Mouse (Mus musculus) liver, adult 2 months (tissue): ENCODE data around the gene Ptprg. TPM values are rescaled to one million over a fixed set of nuclear protein-coding genes. Genes with fewer than 3 reads are reported as not detected.
"Not testable (repeated sequence)": the region's sequence is repeated elsewhere in the genome, so short reads cannot be mapped to it uniquely, and the experiment has no call there.

Experiments used
- DNase-seq: peaks from one replicate; pipeline ENCODE4 v3.0.0-alpha.2; 2011; ENCODE audit warnings: low read depth, low spot score; ENCODE audit errors: extremely low read depth
- H3K27ac ChIP-seq: fragments of 200-500 bp; replicated peaks from 2 replicates; pipeline ENCODE4 v1.5.1; 2012; ENCODE audit warnings: low read depth, mild to moderate bottlenecking, control low read depth, inconsistent platforms, low read length; ENCODE audit not compliant: insufficient read depth
- H3K27me3 ChIP-seq: fragments of 200-500 bp; 2 replicates; pipeline ENCODE4 v1.6.1; 2012; ENCODE audit warnings: mild to moderate bottlenecking, moderate library complexity, low read length, inconsistent platforms; ENCODE audit not compliant: control insufficient read depth, insufficient read depth
- H3K36me3 ChIP-seq: fragments of 200-500 bp; 2 replicates; pipeline ENCODE4 v1.6.1; 2012; ENCODE audit warnings: low read length, inconsistent platforms; ENCODE audit not compliant: control insufficient read depth, insufficient read depth
- H3K4me1 ChIP-seq: fragments of 200-500 bp; 2 replicates; pipeline ENCODE4 v1.6.1; 2011; ENCODE audit warnings: low read length; ENCODE audit not compliant: control insufficient read depth, insufficient read depth
- H3K4me3 ChIP-seq: fragments of 200-500 bp; 2 replicates; pipeline ENCODE4 v1.5.1; 2011; ENCODE audit warnings: low read depth, mild to moderate bottlenecking, control low read depth, low read length, moderate library complexity; ENCODE audit not compliant: insufficient read depth
- H3K79me2 ChIP-seq: fragments of 200-500 bp; 2 replicates; pipeline ENCODE4 v1.6.1; 2012; ENCODE audit warnings: inconsistent platforms, mild to moderate bottlenecking, low read length, moderate library complexity; ENCODE audit not compliant: control insufficient read depth, insufficient read depth
- H3K9ac ChIP-seq: fragments of 200-500 bp; 2 replicates; pipeline ENCODE4 v1.6.1; 2012; ENCODE audit warnings: low read depth, mild to moderate bottlenecking, control low read depth, inconsistent platforms, low read length
- CTCF ChIP-seq: fragments of 200-500 bp; IDR thresholded peaks from 2 replicates; pipeline ENCODE4 v1.5.1; 2011; ENCODE audit warnings: low read depth, low read length, control low read depth
- POLR2A ChIP-seq: fragments of 200-500 bp; IDR thresholded peaks from 2 replicates; pipeline ENCODE4 v1.6.1; 2011; ENCODE audit warnings: low read length, control low read depth; ENCODE audit not compliant: insufficient read depth; ENCODE audit errors: extremely low read depth
- WGBS: fragments of 180-500 bp; shearing (Covaris S2); methylation state at CpG from one replicate; pipeline ENCODE4 v1.1.7; 2018; 5-methylcytosine and 5-hydroxymethylcytosine counted together
- polyA plus RNA-seq: library from polyadenylated mRNA; depleted of rRNA; stranded (reverse); fragments of >200 nt; gene quantifications from 2 replicates; pipeline ENCODE4 v1.2.3, GENCODE M21; 2012
- total RNA-seq: library from RNA; depleted of rRNA; stranded (reverse); fragments of >200 nt; gene quantifications from 2 replicates; pipeline ENCODE4 v1.2.3, GENCODE M21; 2014

Ptprg gene
- total and polyA plus RNA-seq, 2 experiments = 17.4 to 19.9 TPM

- DNase-seq = no peak
- 95% methylated on average over 5 of the region's 5 CpGs for WGBS
- TF ChIP-seq POLR2A = no peak
- TF ChIP-seq CTCF = no peak
- Histone ChIP-seq H3K4me1 (no peaks in the 10 kb centered on the region; the same call in 1 of the 2 replicates), H3K36me3 (no peaks in the 10 kb centered on the region), H3K27me3 (no peaks in the 10 kb centered on the region), H3K9ac (no peak overlapping the region), H3K27ac (no peak overlapping the region), H3K79me2 (no peaks in the 10 kb centered on the region; the same call in 1 of the 2 replicates), H3K4me3 (no peak overlapping the region)
Measured at GRCm38 (mm10) chr14:11962101-11962500, 408.8 kb downstream of the Ptprg start.

- Histone ChIP-seq H3K4me3 (no peak overlapping the region), H3K9ac (no peak overlapping the region), H3K36me3 (no peaks in the 10 kb centered on the region), H3K27me3 (no peaks in the 10 kb centered on the region), H3K4me1 (no peaks in the 10 kb centered on the region; the same call in 1 of the 2 replicates), H3K27ac (no peak overlapping the region), H3K79me2 (no peaks in the 10 kb centered on the region; the same call in 1 of the 2 replicates)
- 91% methylated on average over 8 of the region's 8 CpGs for WGBS
- TF ChIP-seq CTCF (no peak), POLR2A (no peak)
- DNase-seq = no peak
Measured at GRCm38 (mm10) chr14:11962561-11962960, 409.2 kb downstream of the Ptprg start.

- no peaks in the 10 kb centered on the region for H3K27me3 ChIP-seq
- 98% methylated on average over 10 of the region's 10 CpGs for WGBS
- H3K79me2 ChIP-seq = no peaks in the 10 kb centered on the region; the same call in 1 of the 2 replicates
- H3K4me3 ChIP-seq = no peak overlapping the region
- H3K4me1 ChIP-seq = no peaks in the 10 kb centered on the region; the same call in 1 of the 2 replicates
- H3K27ac ChIP-seq = no peak overlapping the region
- no peaks in the 10 kb centered on the region for H3K36me3 ChIP-seq
- TF ChIP-seq CTCF (no peak), POLR2A (no peak)
- DNase-seq = no peak
- no peak overlapping the region for H3K9ac ChIP-seq
Measured at GRCm38 (mm10) chr14:11963791-11964190, 410.5 kb downstream of the Ptprg start.

GRCm38 (mm10) chr14:11964326-11964725 is 411.0 kb downstream of the Ptprg start:
- not testable (repeated sequence) for H3K9ac ChIP-seq, H3K79me2 ChIP-seq, H3K27me3 ChIP-seq, H3K4me3 ChIP-seq, H3K36me3 ChIP-seq, H3K4me1 ChIP-seq, H3K27ac ChIP-seq, DNase-seq
- 76% methylated on average over 1 of the region's 1 CpGs for WGBS

GRCm38 (mm10) chr14:11965878-11966277 is 412.5 kb downstream of the Ptprg start:
- Histone ChIP-seq H3K79me2 (no peaks in the 10 kb centered on the region; the same call in 1 of the 2 replicates), H3K36me3 (no peaks in the 10 kb centered on the region), H3K4me1 (no peaks in the 10 kb centered on the region; the same call in 1 of the 2 replicates), H3K4me3 (no peak overlapping the region), H3K27me3 (no peaks in the 10 kb centered on the region), H3K9ac (no peak overlapping the region), H3K27ac (no peak overlapping the region)
- TF ChIP-seq POLR2A (no peak), CTCF (no peak)
- DNase-seq = no peak
- WGBS = 87% methylated on average over 5 of the region's 5 CpGs

GRCm38 (mm10) chr14:11981764-11982163 is 428.4 kb downstream of the Ptprg start:
- no peaks in the 10 kb centered on the region for H3K4me1 ChIP-seq
- H3K4me3 ChIP-seq = no peak overlapping the region
- H3K27me3 ChIP-seq = no peaks in the 10 kb centered on the region
- no peak overlapping the region for H3K9ac ChIP-seq
- 88% methylated on average over 4 of the region's 4 CpGs for WGBS
- TF ChIP-seq CTCF (no peak), POLR2A (no peak)
- no peaks in the 10 kb centered on the region for H3K36me3 ChIP-seq
- H3K79me2 ChIP-seq = no peaks in the 10 kb centered on the region
- no peak for DNase-seq
- no peak overlapping the region for H3K27ac ChIP-seq
